Mouse (Mus musculus) cerebellum, postnatal 14 days (tissue): ENCODE results near the gene Mrpl14.

Experiments
- DNase-seq, 2 experiments: peaks; one replicate each; pipeline ENCODE4 v3.0.0; 2021; ENCODE audit warnings: mixed read lengths in 2 of 2

Gene Mrpl14

GRCm38 (mm10) chr17:45689120-45689519, 3.0 kb downstream of the Mrpl14 start:
- no peak for DNase-seq

GRCm38 (mm10) chr17:45690044-45690443, 3.9 kb downstream of the Mrpl14 start:
- DNase-seq = no peak

GRCm38 (mm10) chr17:45692159-45692558, 6.0 kb downstream of the Mrpl14 start:
- DNase-seq = no peak

DNA sequence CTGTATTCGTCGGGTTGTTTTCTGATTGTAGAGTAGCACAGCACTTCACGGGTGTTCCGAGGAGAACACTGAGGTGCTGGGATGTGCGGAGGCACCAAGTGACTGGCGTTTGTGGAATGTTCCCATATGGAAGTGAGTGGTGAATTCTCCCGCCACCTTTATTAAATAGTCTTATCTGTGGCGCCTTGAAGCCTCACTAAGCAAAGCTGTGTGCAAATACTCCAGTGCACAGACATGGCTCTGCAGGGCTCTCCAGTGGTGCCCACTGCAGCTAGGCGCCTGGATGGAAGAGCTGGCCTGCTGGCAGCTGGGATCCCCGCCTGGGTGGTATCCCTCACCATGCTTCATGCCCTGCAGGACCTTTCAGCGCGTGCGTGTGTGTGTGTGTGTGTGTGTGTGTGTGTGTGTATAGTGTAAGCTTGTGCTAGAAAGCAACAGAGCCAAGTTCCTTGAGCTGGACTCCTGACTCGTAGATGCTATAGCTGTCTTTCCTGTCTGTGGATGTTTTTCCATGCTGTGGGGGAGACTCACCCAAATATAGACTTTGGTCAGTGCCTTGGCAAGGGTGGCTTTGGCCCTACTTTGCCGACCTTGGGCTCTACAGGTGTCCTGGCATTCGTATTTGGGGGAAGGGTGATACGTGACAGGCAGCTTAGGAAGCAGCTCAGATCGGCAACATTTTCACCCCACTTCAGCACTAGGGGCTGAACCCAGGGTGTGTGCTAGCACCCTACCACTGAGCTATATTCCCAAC, 7.9 kb downstream of the Mrpl14 start:
- DNase-seq = no peak

DNA sequence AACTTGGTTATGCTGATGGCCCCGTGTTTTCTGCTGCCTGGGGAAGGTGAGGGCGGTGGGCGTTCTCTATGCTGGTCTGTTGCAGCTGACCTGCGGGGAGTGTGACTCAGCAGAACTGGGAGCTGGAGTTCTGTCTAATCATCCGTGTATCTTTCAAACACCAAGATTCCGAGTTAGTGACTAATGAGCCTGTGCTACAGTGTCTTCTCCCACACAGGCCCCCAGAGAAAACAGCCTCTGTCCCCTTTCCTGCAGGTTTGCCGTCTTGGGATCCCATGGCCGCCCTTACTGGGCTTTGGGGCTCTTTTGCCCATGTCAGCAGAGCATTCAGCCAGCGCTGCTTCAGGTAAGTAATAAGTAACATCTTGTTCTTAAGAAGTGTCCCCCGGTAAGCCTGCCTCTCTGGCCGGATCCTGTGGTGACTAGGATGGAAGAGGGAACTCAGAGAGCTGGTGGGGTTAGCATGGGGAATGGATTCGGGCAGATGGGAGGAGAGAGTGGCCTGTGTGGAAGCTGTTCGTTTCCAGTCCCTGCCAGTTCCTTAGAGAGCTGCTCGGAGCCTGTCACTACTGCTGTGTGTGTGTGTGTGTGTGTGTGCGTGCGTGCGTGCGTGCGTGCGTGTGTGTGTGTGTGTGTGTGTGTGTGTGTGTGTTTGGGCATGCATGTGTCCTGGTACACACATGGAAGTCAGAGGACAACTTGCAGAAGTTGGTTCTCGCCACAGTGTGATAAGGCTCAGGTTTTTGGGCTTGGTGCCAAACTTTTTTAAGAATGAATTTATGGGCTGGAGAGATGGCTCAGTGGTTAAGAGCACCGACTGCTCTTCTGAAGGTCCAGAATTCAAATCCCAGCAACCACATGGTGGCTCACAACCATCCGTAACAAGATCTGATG, 9.4 kb downstream of the Mrpl14 start:
- no peak for DNase-seq

- DNase-seq = no peak
Measured at GRCm38 (mm10) chr17:45696981-45697380, 10.9 kb downstream of the Mrpl14 start.

GRCm38 (mm10) chr17:45698368-45698767, 12.2 kb downstream of the Mrpl14 start:
- no peak for DNase-seq

DNA sequence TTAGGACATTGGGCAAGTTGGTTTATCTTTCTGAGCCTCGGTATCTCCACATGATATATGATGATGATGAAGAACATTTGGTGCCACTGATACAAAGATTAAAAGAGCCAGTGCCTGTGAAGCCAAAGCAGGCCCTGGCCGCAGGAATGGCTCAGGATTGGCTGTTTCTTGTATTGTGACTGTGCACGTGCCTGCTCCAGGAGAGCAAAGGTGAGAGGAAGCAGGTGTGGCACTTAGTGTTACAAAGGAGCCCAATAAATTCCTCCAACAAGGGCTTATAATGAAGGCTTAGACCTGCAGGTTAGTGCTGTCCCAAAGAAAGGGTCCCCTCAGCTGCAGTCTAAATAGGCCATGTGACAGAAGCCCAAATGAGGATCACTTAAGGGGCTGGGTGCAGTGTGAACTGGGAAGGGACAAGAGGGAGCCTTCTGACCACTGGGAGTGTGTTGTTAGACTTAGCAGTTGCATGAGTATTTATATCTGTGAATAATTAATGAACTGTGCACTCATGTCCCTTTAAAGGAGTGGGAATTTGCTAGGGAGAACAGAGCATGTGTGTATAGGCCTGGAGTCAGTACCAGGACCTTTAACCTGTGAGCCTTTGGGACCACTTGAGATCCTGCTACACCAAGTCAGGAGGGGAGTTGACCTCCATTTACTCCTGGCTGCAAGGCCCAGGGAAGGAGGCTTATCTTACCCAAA, 13.1 kb downstream of the Mrpl14 start:
- no peak for DNase-seq

DNA sequence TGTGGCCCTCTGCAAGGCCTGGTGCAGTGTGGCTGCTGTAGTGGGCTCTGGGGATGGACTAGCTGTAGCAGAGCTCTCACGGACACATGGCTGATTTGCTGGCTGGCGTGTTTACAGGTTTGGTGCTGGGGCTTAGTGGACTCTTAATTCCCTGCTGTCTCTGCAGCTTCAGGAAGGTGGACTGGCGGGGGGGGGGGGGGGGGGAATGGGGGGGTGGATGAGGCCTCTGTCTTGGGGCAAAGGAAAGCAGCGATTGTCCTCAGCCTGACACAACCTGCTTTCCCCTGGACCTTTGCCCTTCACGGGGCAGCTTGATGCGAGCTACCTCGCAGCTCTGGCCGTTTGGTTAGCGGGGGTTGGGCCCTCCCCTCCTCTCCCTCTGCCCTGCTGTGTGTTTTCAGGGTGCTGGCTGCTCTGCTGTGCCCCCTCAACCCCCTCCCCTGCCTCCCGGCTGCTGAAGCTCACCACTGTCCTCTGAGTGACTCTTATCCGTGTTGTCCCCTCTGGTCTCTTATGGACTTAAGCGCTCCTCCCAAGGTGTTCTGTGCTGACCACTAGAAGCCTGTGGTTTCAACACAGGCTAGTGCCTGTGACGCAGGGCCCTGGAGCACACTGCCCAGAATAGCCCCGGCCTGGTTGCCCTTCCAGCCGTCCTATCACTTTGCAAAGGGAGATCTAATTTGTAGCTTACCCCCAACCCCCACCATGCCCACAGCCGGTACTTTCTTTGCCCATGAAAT, 14.5 kb downstream of the Mrpl14 start:
- peak in 1 of 2 experiments; percentile 49 for DNase-seq

DNA sequence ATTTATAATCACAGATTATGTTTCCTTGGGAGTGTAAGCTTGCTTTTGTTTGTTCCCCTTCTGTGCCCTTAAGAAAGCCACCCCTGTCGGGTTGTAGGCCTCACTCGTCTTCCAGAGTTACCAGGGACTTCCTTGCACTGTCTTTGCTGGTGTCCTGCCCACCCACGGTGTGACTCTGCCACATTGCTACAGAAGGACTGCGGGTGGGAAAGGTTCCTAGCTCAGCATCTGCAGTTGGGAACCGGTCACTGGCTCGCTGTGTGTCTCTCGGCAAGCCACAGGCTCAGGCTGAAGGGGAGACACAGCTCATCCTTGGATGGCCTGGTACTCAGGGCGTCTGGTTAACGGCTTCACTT, 15.1 kb downstream of the Mrpl14 start:
- DNase-seq = no peak

GRCm38 (mm10) chr17:45702254-45702653, 16.1 kb downstream of the Mrpl14 start:
- no peak for DNase-seq

DNA sequence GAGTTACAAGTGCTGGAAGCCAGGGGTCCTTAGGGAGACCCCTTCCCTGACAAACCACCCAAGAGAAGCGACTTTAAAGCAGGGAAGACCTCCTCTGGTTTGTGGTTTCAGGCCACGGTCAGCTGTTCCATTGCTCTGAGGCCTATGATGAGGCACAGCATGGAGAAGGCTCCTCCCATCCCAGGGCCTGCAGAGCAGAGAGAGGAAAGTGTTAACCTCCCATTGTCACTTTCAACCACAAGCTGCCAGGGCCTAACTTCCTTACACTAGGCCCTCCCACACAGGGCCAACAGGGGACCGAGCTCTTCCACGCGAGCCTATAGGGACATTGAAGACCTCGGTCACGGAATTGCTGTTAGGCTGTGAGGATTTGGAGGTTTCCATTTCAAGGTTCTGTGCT, 17.1 kb downstream of the Mrpl14 start:
- no peak for DNase-seq

- no peak for DNase-seq
Measured at GRCm38 (mm10) chr17:45706796-45707195, 20.7 kb downstream of the Mrpl14 start.

DNA sequence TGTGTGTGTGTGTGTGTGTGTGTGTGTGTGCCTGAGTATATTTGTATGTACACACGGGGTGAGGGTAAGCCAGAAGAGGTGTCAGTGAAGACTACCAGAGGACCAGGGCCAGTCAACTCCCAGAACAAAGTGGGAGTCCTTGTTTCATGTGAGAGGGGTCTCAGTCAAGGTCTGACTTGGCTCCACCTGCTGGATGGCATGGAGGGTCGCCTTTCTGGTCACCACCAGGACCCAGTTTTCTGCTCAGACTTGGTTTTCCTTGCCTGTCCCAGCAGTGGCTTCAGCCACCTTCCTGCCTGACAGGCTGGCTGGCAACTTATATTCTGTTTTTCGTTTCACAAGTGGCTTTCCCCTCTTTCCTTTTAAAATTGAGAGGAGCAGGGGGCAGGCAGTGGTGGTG, 21.3 kb downstream of the Mrpl14 start:
- DNase-seq = no peak

GRCm38 (mm10) chr17:45708179-45708578, 22.1 kb downstream of the Mrpl14 start:
- DNase-seq = no peak

DNA sequence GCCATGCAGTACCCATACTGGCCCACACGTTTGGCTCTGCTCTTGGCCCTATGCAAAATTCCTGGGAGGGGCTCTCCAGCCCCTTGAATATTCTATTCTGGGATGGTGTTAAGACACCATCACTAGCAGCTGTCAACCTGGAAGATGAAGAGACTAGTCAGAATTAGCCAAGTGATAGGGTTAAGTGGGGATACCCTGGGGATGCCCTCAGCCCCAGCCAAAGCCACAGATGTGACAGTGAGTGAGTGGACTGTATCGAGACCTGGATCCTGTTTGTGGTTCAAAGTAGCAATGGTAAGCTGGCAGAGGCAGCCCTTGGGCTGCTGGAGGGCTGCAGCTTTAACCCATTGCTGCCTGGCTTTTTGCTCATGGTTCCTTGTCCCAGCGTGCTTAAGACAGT, 23.7 kb downstream of the Mrpl14 start:
- DNase-seq = no peak

DNA sequence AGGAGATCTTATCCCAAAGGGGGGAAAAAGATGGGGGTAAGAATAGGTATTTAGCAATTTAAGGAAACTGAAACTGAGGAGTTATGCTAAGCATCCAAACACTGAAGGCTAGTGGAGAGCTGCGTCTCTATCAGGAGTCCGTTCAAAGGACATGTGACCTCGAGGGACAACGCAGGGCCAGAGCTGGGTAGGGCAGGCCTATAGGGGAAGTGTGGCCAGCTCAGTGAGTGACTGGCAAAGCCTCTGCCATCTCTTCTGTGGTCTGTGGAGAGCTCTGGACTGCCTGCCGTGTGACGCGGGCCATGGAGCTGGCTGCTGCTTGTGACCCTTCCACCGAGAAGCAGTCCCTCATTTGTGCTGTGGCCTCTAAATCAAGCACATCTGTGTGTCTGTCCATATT, 24.3 kb downstream of the Mrpl14 start:
- DNase-seq = no peak

DNA sequence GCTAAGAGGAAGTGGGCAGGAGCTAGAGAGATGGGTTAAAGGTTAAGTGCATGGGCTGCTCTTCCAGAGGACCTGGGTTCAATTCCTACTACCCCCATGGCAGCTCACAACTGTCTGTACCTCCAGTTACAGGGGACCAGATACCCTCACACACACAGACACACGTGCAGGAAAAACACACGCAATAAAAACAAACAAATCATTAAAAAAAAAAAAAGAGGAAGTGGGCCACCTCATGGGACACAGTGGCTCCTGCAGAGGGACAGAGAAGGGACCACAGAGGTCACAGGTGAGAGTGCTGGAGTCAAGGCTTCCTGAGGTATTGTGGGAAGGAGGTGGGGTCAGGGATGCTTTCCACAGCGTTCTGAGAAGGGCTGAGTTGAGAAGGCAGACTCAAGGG, 25.4 kb downstream of the Mrpl14 start:
- DNase-seq = no peak

DNA sequence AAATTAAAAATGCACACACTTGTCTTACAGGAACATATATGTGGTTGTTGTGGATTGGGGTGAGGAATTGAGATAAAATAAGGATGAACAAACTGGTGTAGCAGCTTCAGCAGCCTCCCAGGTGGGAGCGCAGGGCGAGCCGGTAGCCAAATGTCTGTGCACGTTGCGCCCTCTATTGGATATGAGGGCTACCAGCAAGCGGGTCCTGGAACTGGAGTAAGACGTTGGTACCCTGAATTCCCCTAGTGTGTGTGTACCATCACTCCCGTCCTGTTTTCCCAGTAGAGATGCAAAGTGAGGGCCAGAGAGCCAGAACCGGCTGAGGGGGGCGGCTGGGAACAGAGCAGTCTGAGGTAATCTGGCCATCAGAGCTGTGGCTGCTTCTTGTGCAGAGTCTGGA, 32.2 kb downstream of the Mrpl14 start:
- DNase-seq = peak; percentile 89 to 90

DNA sequence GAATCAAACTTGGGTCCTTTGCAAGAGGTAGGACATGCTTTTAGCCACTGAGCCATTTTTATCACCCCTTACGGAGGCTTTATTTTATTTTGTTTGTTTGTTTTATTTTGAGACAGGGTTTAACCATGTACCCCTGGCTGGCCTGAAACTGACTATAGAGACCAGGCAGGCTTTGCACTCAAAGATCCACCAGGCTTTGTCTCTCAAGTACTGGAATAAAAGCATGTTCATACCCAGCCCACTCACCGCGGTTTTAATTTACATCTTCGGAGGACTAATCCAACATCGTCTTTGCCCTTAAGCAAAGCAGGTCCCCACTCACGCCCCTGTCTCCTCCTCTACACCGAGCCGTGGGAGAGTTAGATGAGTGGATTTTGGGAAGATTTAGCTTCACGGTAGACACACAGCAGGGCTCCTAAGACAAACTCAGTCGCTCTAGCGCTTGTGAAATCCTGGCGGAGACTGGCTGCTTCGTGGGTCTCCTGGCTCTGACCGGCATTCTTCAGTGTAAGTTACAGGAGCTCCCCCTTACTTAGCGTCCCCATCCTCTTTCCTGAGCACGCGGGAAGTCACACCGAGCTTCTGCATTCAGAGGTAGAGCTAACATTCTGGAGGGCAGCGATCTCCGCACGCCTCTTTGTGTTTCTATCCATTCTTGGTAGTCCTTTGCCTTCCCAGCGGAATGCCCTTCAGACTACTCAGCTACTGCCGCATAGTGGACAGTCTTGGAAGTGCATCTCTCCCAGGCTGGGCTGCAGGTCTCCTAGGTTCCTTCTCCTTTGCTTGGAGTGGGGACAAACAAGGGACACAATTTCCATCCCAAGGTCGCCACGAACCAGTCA, 37.8 kb downstream of the Mrpl14 start:
- DNase-seq = peak; percentile 93 to 95

DNA sequence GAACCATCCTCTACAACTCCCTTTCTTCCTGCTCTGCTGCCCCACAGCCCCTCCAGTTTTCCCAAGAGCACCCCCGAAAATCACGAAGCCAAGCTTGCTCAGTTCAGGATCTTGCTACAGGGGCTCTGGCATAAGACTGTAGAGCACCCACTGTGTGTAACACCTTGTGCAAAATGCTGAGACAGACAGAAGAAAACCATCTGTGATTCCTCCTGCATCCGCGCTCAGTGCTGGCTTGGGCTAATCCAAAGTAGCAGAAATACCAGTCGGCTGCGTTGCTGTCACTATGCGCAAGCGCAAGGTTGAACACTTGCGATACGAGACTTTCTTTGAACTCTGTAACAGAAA, 38.4 kb downstream of the Mrpl14 start:
- no peak for DNase-seq

GRCm38 (mm10) chr17:45726249-45726648, 40.1 kb downstream of the Mrpl14 start:
- DNase-seq = no peak
